Mouse (Mus musculus): Measurements from ENCODE around the gene Cops3. TPM values are rescaled to one million over a fixed set of nuclear protein-coding genes. Genes with fewer than 3 reads are reported as not detected.

Gene Cops3
- polyA plus RNA-seq, 1 experiment: 65.7 TPM

- Histone ChIP-seq H3K79me2 (ENCODE audit: control insufficient read depth, insufficient read depth) (no peaks in the 10 kb centered on the region), H3K4me2 (ENCODE audit: low read depth) (no peak overlapping the region), H3K27me3 (ENCODE audit: control insufficient read depth, insufficient read depth, insufficient read length) (no peaks in the 10 kb centered on the region), H3K36me3 (ENCODE audit: control insufficient read depth, insufficient read depth) (peaks cover 76% of the 10 kb centered on the region), H3K4me3 (no peak overlapping the region), H3ac (ENCODE audit: control insufficient read depth, insufficient read length) (no peak overlapping the region)
- TF ChIP-seq TCF3 (IDR thresholded peaks at IDR 0.05; ENCODE audit: insufficient read length, low read depth) (no peak), MAX (IDR thresholded peaks at IDR 0.05; ENCODE audit: low read depth) (no peak), POLR2A (IDR thresholded peaks at IDR 0.05; ENCODE audit: insufficient read length, low read depth) (no peak), REST (IDR thresholded peaks at IDR 0.05; ENCODE audit: insufficient read depth, insufficient read length) (no peak), MYOD1 (IDR thresholded peaks at IDR 0.05; ENCODE audit: control insufficient read depth in 1 of 3, insufficient read length in 2 of 3, low read depth in 2 of 3) (no peak), MYOG (IDR thresholded peaks at IDR 0.05; ENCODE audit: control insufficient read depth in 1 of 3, insufficient read depth in 1 of 3, insufficient read length in 2 of 3, low read depth in 2 of 3) (no peak), CEBPB (IDR thresholded peaks at IDR 0.05; ENCODE audit: insufficient read depth, poor library complexity, severe bottlenecking) (no peak), E2F4 (IDR thresholded peaks at IDR 0.05; ENCODE audit: insufficient read depth) (no peak), USF1 (IDR thresholded peaks at IDR 0.05; ENCODE audit: low read depth) (no peak), SRF (IDR thresholded peaks at IDR 0.05; ENCODE audit: control insufficient read depth, insufficient read length, low read depth) (no peak)
These were observed 18.0 kb downstream of the Cops3 start for GRCm38 (mm10) chr11:59821625-59822024.

GRCm38 (mm10) chr11:59817916-59818315 lies 21.7 kb downstream of the Cops3 start:
- TF ChIP-seq MAX (IDR thresholded peaks at IDR 0.05; ENCODE audit: low read depth): no peak
- Histone ChIP-seq H3ac (ENCODE audit: control insufficient read depth, insufficient read length) (no peak overlapping the region), H3K79me2 (ENCODE audit: control insufficient read depth, insufficient read depth) (no peaks in the 10 kb centered on the region), H3K4me2 (ENCODE audit: low read depth) (no peak overlapping the region), H3K36me3 (ENCODE audit: control insufficient read depth, insufficient read depth) (peaks cover 50% of the 10 kb centered on the region), H3K4me3 (no peak overlapping the region), H3K27me3 (ENCODE audit: control insufficient read depth, insufficient read depth, insufficient read length) (no peaks in the 10 kb centered on the region)

DNA sequence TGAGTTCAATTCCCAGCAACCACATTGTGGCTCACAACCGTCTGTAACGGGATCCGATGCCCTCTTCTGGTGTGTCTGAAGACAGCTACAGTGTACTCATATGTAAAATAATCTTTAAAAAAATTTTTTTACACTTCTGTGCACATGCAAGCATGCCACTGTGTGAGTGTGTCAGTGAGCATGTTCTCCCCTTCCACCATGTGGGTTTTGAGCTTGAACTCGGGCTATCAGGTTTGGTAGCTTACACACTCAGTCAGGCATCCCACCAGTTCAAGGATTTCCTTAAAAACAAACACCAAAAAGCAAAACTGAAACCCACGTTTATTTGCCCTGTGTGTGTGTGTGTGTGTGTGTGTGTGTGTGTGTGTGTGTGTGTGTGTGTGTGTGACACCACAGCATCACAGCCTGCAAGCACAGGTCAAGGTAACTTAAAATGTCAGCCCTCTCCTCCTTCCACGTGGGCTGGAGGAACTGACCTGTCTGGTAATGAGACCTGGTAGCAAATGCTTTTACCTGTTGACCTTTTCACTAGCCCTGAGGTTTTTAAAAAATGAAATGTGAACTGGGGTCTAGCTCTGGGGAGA lies 24.1 kb downstream of the Cops3 start:
- peaks cover 34% of the 10 kb centered on the region for H3K36me3 ChIP-seq (ENCODE audit: control insufficient read depth, insufficient read depth)
- no peak for TF ChIP-seq CEBPB (IDR thresholded peaks at IDR 0.05; ENCODE audit: insufficient read depth, poor library complexity, severe bottlenecking)
- no peak for TF ChIP-seq MYOD1 (IDR thresholded peaks at IDR 0.05; ENCODE audit: control insufficient read depth in 1 of 3, insufficient read length in 2 of 3, low read depth in 2 of 3)
- no peak for TF ChIP-seq MAX (IDR thresholded peaks at IDR 0.05; ENCODE audit: low read depth)
- TF ChIP-seq USF1 (IDR thresholded peaks at IDR 0.05; ENCODE audit: low read depth): no peak
- no peak for TF ChIP-seq E2F4 (IDR thresholded peaks at IDR 0.05; ENCODE audit: insufficient read depth)
- TF ChIP-seq SRF (IDR thresholded peaks at IDR 0.05; ENCODE audit: control insufficient read depth, insufficient read length, low read depth): no peak
- no peak for TF ChIP-seq TCF3 (IDR thresholded peaks at IDR 0.05; ENCODE audit: insufficient read length, low read depth)
- TF ChIP-seq POLR2AphosphoS2 (IDR thresholded peaks at IDR 0.05; ENCODE audit: insufficient read length, low read depth): no peak
- TF ChIP-seq TCF12 (IDR thresholded peaks at IDR 0.05; ENCODE audit: insufficient read depth, poor library complexity, severe bottlenecking): no peak

DNA sequence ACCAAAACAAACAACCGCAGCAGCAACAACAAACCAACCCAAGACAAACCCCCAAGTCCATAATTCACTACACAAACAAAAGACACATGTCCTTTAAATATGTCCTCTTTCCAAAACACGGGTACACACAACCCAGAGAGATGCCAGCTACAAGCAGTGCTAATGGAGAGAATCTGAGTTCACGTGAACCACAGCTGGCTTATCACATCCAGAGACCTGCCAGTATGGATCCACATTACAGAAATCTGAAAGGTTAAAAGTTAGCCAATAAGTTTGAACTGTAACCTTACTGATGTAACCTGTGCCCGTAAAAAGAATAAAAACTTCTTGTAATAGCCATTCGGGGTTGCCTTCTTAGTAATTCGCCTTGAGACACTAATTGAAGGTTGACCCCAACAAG lies 24.7 kb downstream of the Cops3 start:
- no peak overlapping the region for H3K4me3 ChIP-seq
- no peak for TF ChIP-seq CEBPB (IDR thresholded peaks at IDR 0.05; ENCODE audit: insufficient read depth, poor library complexity, severe bottlenecking)
- TF ChIP-seq REST (IDR thresholded peaks at IDR 0.05; ENCODE audit: insufficient read depth, insufficient read length): no peak
- TF ChIP-seq MYOD1 (IDR thresholded peaks at IDR 0.05; ENCODE audit: control insufficient read depth in 1 of 3, insufficient read length in 2 of 3, low read depth in 2 of 3): no peak
- TF ChIP-seq USF1 (IDR thresholded peaks at IDR 0.05; ENCODE audit: low read depth): no peak
- no peak for TF ChIP-seq E2F4 (IDR thresholded peaks at IDR 0.05; ENCODE audit: insufficient read depth)
- TF ChIP-seq TCF3 (IDR thresholded peaks at IDR 0.05; ENCODE audit: insufficient read length, low read depth): no peak
- TF ChIP-seq TCF12 (IDR thresholded peaks at IDR 0.05; ENCODE audit: insufficient read depth, poor library complexity, severe bottlenecking): no peak
- no peak for TF ChIP-seq POLR2A (IDR thresholded peaks at IDR 0.05; ENCODE audit: insufficient read length, low read depth)
- no peak for TF ChIP-seq MYOG (IDR thresholded peaks at IDR 0.05; ENCODE audit: control insufficient read depth in 1 of 3, insufficient read depth in 1 of 3, insufficient read length in 2 of 3, low read depth in 2 of 3)
- no peak for TF ChIP-seq MAX (IDR thresholded peaks at IDR 0.05; ENCODE audit: low read depth)
- no peak for TF ChIP-seq SRF (IDR thresholded peaks at IDR 0.05; ENCODE audit: control insufficient read depth, insufficient read length, low read depth)
- no peak for TF ChIP-seq POLR2AphosphoS2 (IDR thresholded peaks at IDR 0.05; ENCODE audit: insufficient read length, low read depth)
- no peaks in the 10 kb centered on the region for H3K79me2 ChIP-seq (ENCODE audit: control insufficient read depth, insufficient read depth)
- H3K4me2 ChIP-seq (ENCODE audit: low read depth): no peak overlapping the region
- no peak overlapping the region for H3ac ChIP-seq (ENCODE audit: control insufficient read depth, insufficient read length)
- H3K27me3 ChIP-seq (ENCODE audit: control insufficient read depth, insufficient read depth, insufficient read length): no peaks in the 10 kb centered on the region
- peaks cover 29% of the 10 kb centered on the region for H3K36me3 ChIP-seq (ENCODE audit: control insufficient read depth, insufficient read depth)

More for the DNA sequence above, 24.1 kb downstream of the Cops3 start:
- Histone ChIP-seq H3K4me2 (ENCODE audit: low read depth) (no peak overlapping the region), H3K27me3 (ENCODE audit: control insufficient read depth, insufficient read depth, insufficient read length) (no peaks in the 10 kb centered on the region), H3K4me3 (no peak overlapping the region), H3ac (ENCODE audit: control insufficient read depth, insufficient read length) (no peak overlapping the region), H3K79me2 (ENCODE audit: control insufficient read depth, insufficient read depth) (no peaks in the 10 kb centered on the region)

- TF ChIP-seq E2F4 (IDR thresholded peaks at IDR 0.05; ENCODE audit: insufficient read depth) (no peak), MYOD1 (IDR thresholded peaks at IDR 0.05; ENCODE audit: control insufficient read depth in 1 of 3, insufficient read length in 2 of 3, low read depth in 2 of 3) (no peak), MYOG (IDR thresholded peaks at IDR 0.05; ENCODE audit: control insufficient read depth in 1 of 3, insufficient read depth in 1 of 3, insufficient read length in 2 of 3, low read depth in 2 of 3) (no peak), TCF12 (IDR thresholded peaks at IDR 0.05; ENCODE audit: insufficient read depth, poor library complexity, severe bottlenecking) (no peak), TCF3 (IDR thresholded peaks at IDR 0.05; ENCODE audit: insufficient read length, low read depth) (no peak), CEBPB (IDR thresholded peaks at IDR 0.05; ENCODE audit: insufficient read depth, poor library complexity, severe bottlenecking) (no peak), MAX (IDR thresholded peaks at IDR 0.05; ENCODE audit: low read depth) (no peak), USF1 (IDR thresholded peaks at IDR 0.05; ENCODE audit: low read depth) (no peak), SRF (IDR thresholded peaks at IDR 0.05; ENCODE audit: control insufficient read depth, insufficient read length, low read depth) (no peak), POLR2AphosphoS2 (IDR thresholded peaks at IDR 0.05; ENCODE audit: insufficient read length, low read depth) (no peak)
- Histone ChIP-seq H3K36me3 (ENCODE audit: control insufficient read depth, insufficient read depth) (peaks cover 23% of the 10 kb centered on the region), H3K4me2 (ENCODE audit: low read depth) (no peak overlapping the region), H3K4me3 (no peak overlapping the region), H3ac (ENCODE audit: control insufficient read depth, insufficient read length) (no peak overlapping the region), H3K27me3 (ENCODE audit: control insufficient read depth, insufficient read depth, insufficient read length) (no peaks in the 10 kb centered on the region), H3K79me2 (ENCODE audit: control insufficient read depth, insufficient read depth) (peaks cover 2% of the 10 kb centered on the region)
These were observed 25.3 kb downstream of the Cops3 start for GRCm38 (mm10) chr11:59814311-59814710.

All from myocyte (in vitro differentiated cells).